Mouse (Mus musculus) intestine, embryonic 16.5 days (tissue): Measurements from ENCODE around the gene Pstpip1. TPM values are rescaled to one million over a fixed set of nuclear protein-coding genes. Genes with fewer than 3 reads are reported as not detected.

Source experiments
- ATAC-seq: fragments of 200-750 bp; cut with Nextera tagmentation; 2 replicates; pipeline ENCODE4 v1.8.0; 2017; ENCODE audit warnings: moderate TSS enrichment, moderate library complexity
- H3K27ac ChIP-seq: fragments of 300-500 bp; sonication (generic); 2 replicates; pipeline ENCODE4 v1.5.1; 2014; ENCODE audit warnings: mild to moderate bottlenecking, low read length
- H3K27me3 ChIP-seq: fragments of 300-500 bp; sonication (generic); replicated peaks from 2 replicates; pipeline ENCODE4 v1.6.1; 2014; ENCODE audit warnings: low read length, control low read depth, mixed read lengths; ENCODE audit not compliant: control insufficient read depth, insufficient read depth
- H3K36me3 ChIP-seq: fragments of 300-500 bp; sonication (generic); 2 replicates; pipeline ENCODE4 v1.6.1; 2014; ENCODE audit warnings: low read length, control low read depth; ENCODE audit not compliant: control insufficient read depth, insufficient read depth
- H3K4me1 ChIP-seq: fragments of 300-500 bp; sonication (generic); 2 replicates; pipeline ENCODE4 v1.6.1; 2014; ENCODE audit warnings: low read length, control low read depth, mixed read lengths; ENCODE audit not compliant: control insufficient read depth, insufficient read depth
- H3K4me2 ChIP-seq: fragments of 300-500 bp; sonication (generic); 2 replicates; pipeline ENCODE4 v1.6.1; 2014; ENCODE audit warnings: low read depth, low read length, control low read depth
- H3K4me3 ChIP-seq: fragments of 300-500 bp; sonication (generic); 2 replicates; pipeline ENCODE4 v1.5.1; 2014; ENCODE audit warnings: mild to moderate bottlenecking, low read length
- H3K9ac ChIP-seq: fragments of 300-500 bp; sonication (generic); 2 replicates; pipeline ENCODE4 v1.6.1; 2014; ENCODE audit warnings: low read depth, low read length
- H3K9me3 ChIP-seq: fragments of 300-500 bp; sonication (generic); 2 replicates; pipeline ENCODE4 v1.6.1; 2016; ENCODE audit warnings: low read length, control low read depth; ENCODE audit not compliant: control insufficient read depth
- WGBS: fragments of 180-500 bp; shearing (Covaris S2); extraction: QIAGEN DNeasy Blood & Tissue Kit; methylation state at CpG from one replicate; pipeline ENCODE4 v1.1.7; 2014; 5-methylcytosine and 5-hydroxymethylcytosine counted together
- polyA plus RNA-seq: library from polyadenylated mRNA; unstranded; fragments of >200 nt; fragmentation: Nextera tagmentation; extraction: Ambion mirVana; gene quantifications from 2 replicates; pipeline ENCODE4 v1.2.1, GENCODE M21; 2015

Pstpip1 gene
- polyA plus RNA-seq, 1 experiment from 2014 or later = 2.3 TPM

DNA sequence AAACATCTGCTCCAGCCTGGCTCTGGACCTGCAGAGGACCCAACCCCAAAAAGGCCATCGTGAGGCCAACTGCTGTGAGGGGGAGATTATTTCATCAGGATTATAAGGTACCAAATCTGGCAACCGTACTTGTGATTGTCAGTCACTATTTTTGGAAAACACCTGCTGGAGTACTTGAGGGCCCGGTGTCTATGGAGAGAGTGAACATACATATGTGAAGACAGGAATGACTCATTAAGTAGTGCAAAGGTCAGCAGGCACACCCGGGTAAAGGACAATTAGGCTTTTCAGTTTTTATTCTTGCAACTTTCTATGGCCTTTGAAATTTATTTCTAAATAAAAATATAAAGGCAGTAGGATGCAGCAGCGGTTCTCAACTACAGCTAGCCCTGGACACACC, 44.2 kb downstream of the Pstpip1 start:
- Histone ChIP-seq H3K9me3 (no peaks in the 10 kb centered on the region), H3K36me3 (peaks cover 8% of the 10 kb centered on the region), H3K27ac (peak overlapping the region; percentile 46; the same call in 1 of the 2 replicates), H3K4me3 (no peak overlapping the region), H3K4me2 (no peak overlapping the region), H3K4me1 (0 out of 2 replicates have a peak, but pooled peaks cover 7% of the 10 kb centered on the region), H3K27me3 (no peaks in the 10 kb centered on the region), H3K9ac (no peak overlapping the region)
- no peak for ATAC-seq
- 70% methylated on average over 5 of the region's 5 CpGs for WGBS

DNA sequence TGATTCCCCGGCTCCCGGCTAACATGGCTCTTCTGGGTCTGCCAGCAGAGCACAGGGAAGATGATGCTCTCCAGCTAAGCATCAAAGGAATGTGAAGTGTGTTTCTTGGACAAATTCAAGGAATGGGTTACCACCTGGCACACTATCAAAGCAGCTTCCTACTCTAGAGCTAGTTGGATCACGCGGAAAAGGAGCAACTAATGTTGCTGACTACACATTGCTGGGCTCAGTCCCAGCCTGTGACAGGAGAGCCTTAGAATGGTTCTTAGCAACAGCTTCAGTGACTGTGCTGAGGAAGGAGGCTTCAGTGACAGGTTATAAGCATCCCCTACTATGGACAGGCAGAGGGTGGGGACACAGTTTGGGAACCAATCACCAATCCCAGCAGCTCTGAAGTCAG, 44.9 kb downstream of the Pstpip1 start:
- no peak overlapping the region for H3K4me3 ChIP-seq
- ATAC-seq = no peak
- H3K4me2 ChIP-seq = no peak overlapping the region
- H3K36me3 ChIP-seq = peaks cover 10% of the 10 kb centered on the region
- H3K9ac ChIP-seq = no peak overlapping the region
- no peaks in the 10 kb centered on the region for H3K9me3 ChIP-seq
- H3K27me3 ChIP-seq = no peaks in the 10 kb centered on the region
- peak overlapping the region; percentile 46; the same call in 1 of the 2 replicates for H3K27ac ChIP-seq
- WGBS = 84% methylated on average over 4 of the region's 4 CpGs
- 0 out of 2 replicates have a peak, but pooled peaks cover 7% of the 10 kb centered on the region for H3K4me1 ChIP-seq

DNA sequence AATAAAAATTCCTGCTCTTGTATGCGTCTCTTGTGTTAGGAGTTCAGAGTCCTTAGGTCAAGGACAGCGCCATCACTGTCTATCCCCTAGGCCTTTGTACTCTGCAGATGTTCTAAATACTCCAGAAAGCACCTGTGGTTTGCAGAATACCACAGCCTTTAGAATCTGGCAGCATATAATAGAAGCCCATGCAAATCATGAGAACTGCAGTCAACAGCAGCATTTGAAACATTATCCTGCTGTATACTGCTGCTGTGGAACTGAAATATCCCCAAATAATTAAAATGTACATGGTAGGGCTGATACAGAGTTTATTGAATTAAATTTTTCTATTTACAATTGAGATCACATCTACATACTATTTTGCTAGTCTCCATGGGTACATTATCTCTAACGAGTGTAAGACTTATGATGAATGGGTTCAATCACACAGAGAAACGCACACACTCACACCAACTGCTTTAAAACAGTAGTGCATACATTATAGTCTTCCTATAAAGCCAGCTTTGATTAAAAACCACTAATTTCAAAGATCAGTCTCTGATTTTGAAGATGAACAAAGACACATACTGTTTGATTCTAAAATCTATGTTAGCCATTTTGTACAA, 45.9 kb downstream of the Pstpip1 start:
- no peaks in the 10 kb centered on the region for H3K27me3 ChIP-seq
- WGBS = 82% methylated on average over 4 of the region's 4 CpGs
- H3K9ac ChIP-seq = no peak overlapping the region
- H3K4me1 ChIP-seq = 0 out of 2 replicates have a peak, but pooled peaks cover 7% of the 10 kb centered on the region
- peaks cover 10% of the 10 kb centered on the region for H3K36me3 ChIP-seq
- H3K27ac ChIP-seq = no peak overlapping the region
- no peak overlapping the region for H3K4me2 ChIP-seq
- H3K9me3 ChIP-seq = no peaks in the 10 kb centered on the region
- no peak overlapping the region for H3K4me3 ChIP-seq
- ATAC-seq = no peak

DNA sequence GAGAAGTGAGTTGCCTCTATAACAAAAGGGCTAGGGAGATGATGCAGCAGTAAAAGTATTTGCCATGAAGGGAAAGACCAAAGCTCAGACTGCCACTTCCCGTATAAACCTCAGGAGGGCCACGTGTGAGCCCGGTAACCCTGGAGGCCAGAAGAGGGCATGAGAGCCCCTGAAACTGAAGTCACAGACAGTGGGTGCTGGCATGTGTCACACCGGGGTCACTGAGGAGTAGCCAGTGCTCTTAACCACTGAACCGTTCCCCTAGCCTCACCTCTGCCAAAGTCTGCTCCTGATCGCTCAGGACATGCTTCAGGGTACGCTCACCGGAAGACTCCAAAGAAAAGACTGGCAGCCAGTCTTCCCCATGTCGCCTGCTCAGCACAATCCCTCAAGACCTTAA, 52.0 kb downstream of the Pstpip1 start:
- 83% methylated on average over 9 of the region's 9 CpGs for WGBS
- H3K4me1 ChIP-seq = no peaks in the 10 kb centered on the region
- H3K27me3 ChIP-seq = no peaks in the 10 kb centered on the region
- H3K27ac ChIP-seq = no peak overlapping the region
- peaks cover 26% of the 10 kb centered on the region for H3K36me3 ChIP-seq
- H3K9ac ChIP-seq = no peak overlapping the region
- H3K4me3 ChIP-seq = no peak overlapping the region
- ATAC-seq = no peak
- no peak overlapping the region for H3K4me2 ChIP-seq
- no peaks in the 10 kb centered on the region for H3K9me3 ChIP-seq

DNA sequence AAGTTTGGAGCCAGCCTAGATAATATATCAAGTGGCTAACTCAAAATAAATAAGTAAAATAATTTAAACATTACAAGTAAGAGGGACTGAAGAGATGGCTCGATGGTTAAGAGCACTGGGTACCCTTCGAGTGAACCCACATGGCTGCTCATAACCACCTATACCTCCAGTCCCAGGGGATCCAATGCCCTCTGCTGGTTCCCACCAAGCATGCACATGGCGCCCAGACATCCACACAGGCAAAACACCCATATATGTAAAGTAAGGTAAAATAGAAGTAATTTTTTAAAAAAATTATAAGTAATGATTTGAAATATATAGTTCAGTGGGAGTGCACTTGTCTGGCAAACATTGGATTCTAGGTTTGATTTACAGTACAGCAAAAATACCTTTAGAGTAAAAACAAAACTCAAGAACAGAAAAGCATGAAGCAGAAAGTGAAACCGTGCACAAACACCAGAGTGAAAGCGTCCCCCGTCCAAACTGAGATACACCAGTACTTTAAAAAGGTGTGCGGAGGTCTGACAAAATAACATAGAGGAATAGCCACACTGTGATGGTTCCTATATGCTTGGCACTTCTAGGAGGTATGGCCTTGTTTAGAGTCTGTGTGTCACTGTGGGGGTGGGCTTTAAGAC, 54.7 kb downstream of the Pstpip1 start:
- Histone ChIP-seq H3K36me3 (peaks cover 28% of the 10 kb centered on the region), H3K9ac (no peak overlapping the region), H3K4me1 (peaks cover 4% of the 10 kb centered on the region; the same call in 1 of the 2 replicates), H3K27ac (no peak overlapping the region), H3K4me3 (no peak overlapping the region), H3K9me3 (no peaks in the 10 kb centered on the region), H3K27me3 (no peaks in the 10 kb centered on the region), H3K4me2 (no peak overlapping the region)
- ATAC-seq = no peak
- 91% methylated on average over 7 of the region's 7 CpGs for WGBS

DNA sequence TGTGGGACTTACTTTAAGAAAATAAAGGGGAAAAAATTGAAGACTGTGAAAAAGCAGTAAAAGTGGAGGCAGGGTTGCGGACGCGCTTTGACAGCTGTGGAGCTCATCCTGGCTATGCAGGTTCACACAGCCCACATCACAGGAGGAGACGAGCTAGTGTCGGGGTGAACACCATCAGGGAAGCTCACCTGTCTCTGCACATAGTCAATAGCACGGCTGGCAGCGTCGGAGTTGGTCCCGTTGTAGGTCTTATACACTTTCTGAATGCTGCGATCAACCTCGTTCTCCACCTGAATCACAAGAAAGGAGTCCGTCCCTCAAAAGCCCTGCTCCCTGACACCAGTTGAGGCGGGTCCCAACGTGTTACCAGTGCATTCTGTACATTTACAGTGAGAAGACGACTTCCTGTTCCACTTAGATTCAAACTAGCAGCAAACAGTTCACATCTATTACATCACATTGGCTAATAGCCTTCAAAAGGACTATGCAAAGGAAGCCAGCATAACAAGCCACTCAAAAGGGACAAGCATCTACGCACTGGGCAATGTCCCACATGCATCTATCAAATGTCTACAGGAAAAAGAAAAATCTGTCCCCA, 56.7 kb downstream of the Pstpip1 start:
- H3K36me3 ChIP-seq = peaks cover 25% of the 10 kb centered on the region
- 92% methylated on average over 16 of the region's 16 CpGs for WGBS
- no peaks in the 10 kb centered on the region for H3K9me3 ChIP-seq
- no peak overlapping the region for H3K4me3 ChIP-seq
- no peak for ATAC-seq
- H3K27ac ChIP-seq = no peak overlapping the region
- H3K4me2 ChIP-seq = no peak overlapping the region
- H3K27me3 ChIP-seq = no peaks in the 10 kb centered on the region
- H3K9ac ChIP-seq = no peak overlapping the region
- peaks cover 4% of the 10 kb centered on the region; the same call in 1 of the 2 replicates for H3K4me1 ChIP-seq

DNA sequence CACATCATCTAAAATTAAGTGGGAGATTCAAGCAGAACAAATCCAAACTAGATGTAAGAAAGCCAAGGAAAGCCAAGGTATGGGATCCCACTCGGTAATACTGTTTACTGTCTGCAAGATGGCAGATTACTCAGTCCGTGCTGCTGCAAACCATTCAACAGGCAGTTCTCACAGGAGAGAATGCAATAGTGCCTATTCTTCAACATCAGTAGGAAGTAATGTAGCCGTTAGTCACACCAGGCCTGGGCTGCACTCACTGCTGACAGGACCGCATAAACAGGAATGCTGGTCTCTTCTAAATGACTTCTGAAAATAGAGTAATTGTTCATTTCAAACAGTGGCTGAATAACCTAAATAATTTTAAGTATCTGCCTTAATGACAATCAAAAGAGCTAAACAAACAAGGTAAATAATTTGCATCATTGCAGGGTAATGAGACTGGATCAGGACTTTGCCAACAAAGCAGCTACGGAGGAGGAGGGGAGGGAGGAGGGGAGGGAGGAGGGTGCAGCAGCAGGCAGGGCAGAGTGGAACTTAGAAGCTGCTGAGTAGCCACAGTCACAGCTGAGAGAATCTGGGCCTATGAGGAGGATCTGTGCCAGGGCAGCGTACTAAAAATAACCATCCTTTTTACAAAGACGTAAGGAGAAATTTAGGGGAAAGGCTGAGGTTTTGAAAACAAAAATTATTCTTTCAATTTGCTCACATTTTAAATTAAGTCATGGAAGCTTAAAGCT, 62.2 kb downstream of the Pstpip1 start:
- Histone ChIP-seq H3K9me3 (no peaks in the 10 kb centered on the region), H3K4me1 (peaks cover 14% of the 10 kb centered on the region), H3K9ac (no peak overlapping the region), H3K27me3 (no peaks in the 10 kb centered on the region), H3K27ac (peak overlapping the region; percentile 63), H3K36me3 (peaks cover 3% of the 10 kb centered on the region; the same call in 1 of the 2 replicates), H3K4me2 (no peak overlapping the region), H3K4me3 (no peak overlapping the region)
- ATAC-seq = peak; percentile 54; the same call in 1 of the 2 replicates
- 39% methylated on average over 7 of the region's 7 CpGs for WGBS

DNA sequence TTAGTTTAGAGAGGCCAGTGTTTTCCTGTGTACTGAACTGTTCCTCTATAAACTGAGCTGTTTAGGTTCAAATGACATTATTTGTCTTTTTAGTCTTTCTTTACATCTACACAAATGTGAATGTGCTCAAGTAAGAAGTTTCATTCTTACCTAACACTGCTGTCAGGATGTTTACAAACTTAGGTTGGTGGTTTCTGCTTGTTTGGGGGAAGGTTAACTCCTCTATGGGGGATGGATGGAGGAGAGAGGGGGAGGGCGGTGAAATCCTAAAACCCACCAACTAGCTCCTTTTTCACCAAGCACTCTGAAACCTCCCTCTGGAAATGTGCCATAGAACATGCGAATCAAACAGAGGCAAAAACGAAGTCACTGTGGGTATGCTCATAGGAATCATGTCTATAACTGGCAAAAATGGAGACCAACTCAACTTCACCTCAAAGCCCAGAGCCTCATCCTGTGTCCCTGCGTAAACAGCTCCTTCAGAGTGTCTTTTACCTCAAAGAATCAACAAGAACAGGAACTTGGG, 62.8 kb downstream of the Pstpip1 start:
- H3K27ac ChIP-seq = peak overlapping the region; percentile 46; the same call in 1 of the 2 replicates
- H3K27me3 ChIP-seq = no peaks in the 10 kb centered on the region
- WGBS = 61% methylated on average over 4 of the region's 4 CpGs
- no peak overlapping the region for H3K4me3 ChIP-seq
- H3K36me3 ChIP-seq = peaks cover under 1% of the 10 kb centered on the region; the same call in 1 of the 2 replicates
- H3K9me3 ChIP-seq = no peaks in the 10 kb centered on the region
- ATAC-seq = no peak
- H3K9ac ChIP-seq = no peak overlapping the region
- H3K4me1 ChIP-seq = peaks cover 18% of the 10 kb centered on the region
- no peak overlapping the region for H3K4me2 ChIP-seq

DNA sequence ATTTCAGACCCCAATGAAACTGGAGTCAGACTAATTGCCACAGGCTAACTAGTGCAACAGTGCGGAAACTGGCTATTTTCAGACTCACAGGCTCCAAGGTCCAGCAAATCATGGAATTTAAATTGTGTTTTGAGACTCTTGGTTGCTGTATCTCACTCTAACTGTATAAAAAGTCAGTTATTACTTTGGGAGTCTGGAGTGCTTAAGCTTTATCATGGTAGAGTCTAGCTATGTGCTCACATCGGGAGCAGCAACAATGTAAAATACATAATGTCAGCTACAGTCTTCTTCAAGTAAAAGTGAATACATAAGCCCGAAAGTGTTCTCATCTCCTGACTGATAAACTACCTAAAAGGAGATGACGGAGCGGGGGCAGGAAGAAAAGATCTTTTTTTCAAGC, 64.8 kb downstream of the Pstpip1 start:
- ATAC-seq = no peak
- Histone ChIP-seq H3K9ac (no peak overlapping the region), H3K27ac (no peak overlapping the region), H3K4me2 (no peak overlapping the region), H3K36me3 (no peaks in the 10 kb centered on the region), H3K4me3 (no peak overlapping the region), H3K27me3 (no peaks in the 10 kb centered on the region), H3K4me1 (peaks cover 26% of the 10 kb centered on the region), H3K9me3 (no peaks in the 10 kb centered on the region)
- 93% methylated on average over 5 of the region's 5 CpGs for WGBS
